Mouse (Mus musculus) hindbrain, embryonic 12.5 days (tissue): ENCODE data around the gene Ccdc97. TPM values are rescaled to one million over a fixed set of nuclear protein-coding genes. Genes with fewer than 3 reads are reported as not detected.

Experiments used
- ATAC-seq: fragments of 200-750 bp; cut with Nextera tagmentation; 2 replicates; pipeline ENCODE4 v1.8.0; 2017; ENCODE audit warnings: moderate TSS enrichment; ENCODE audit not compliant: low FRiP score
- H3K27ac ChIP-seq: fragments of 300-500 bp; sonication (generic); 2 replicates; pipeline ENCODE4 v1.5.1; 2016; ENCODE audit warnings: mild to moderate bottlenecking
- H3K27me3 ChIP-seq: fragments of 300-500 bp; sonication (generic); 2 replicates; pipeline ENCODE4 v1.6.1; 2016; ENCODE audit warnings: mild to moderate bottlenecking
- H3K36me3 ChIP-seq: fragments of 300-500 bp; sonication (generic); 2 replicates; pipeline ENCODE4 v1.6.1; 2016; ENCODE audit warnings: mild to moderate bottlenecking
- H3K4me1 ChIP-seq: fragments of 300-500 bp; sonication (generic); 2 replicates; pipeline ENCODE4 v1.6.1; 2016
- H3K4me2 ChIP-seq: fragments of 300-500 bp; sonication (generic); replicated peaks from 2 replicates; pipeline ENCODE4 v1.6.1; 2016; ENCODE audit warnings: mild to moderate bottlenecking
- H3K4me3 ChIP-seq: fragments of 300-500 bp; sonication (generic); 2 replicates; pipeline ENCODE4 v1.5.1; 2016; ENCODE audit warnings: mild to moderate bottlenecking
- H3K9ac ChIP-seq: fragments of 300-500 bp; sonication (generic); 2 replicates; pipeline ENCODE4 v1.6.1; 2016; ENCODE audit warnings: mild to moderate bottlenecking, moderate library complexity
- H3K9me3 ChIP-seq: fragments of 300-500 bp; sonication (generic); replicated peaks from 2 replicates; pipeline ENCODE4 v1.6.1; 2016; ENCODE audit warnings: mild to moderate bottlenecking
- WGBS: fragments of 180-500 bp; shearing (Covaris S2); methylation state at CpG from one replicate; pipeline ENCODE4 v1.1.7; 2016; 5-methylcytosine and 5-hydroxymethylcytosine counted together
- polyA plus RNA-seq: library from polyadenylated mRNA; unstranded; fragments of >200 nt; fragmentation: Nextera tagmentation; extraction: Ambion mirVana; gene quantifications from 2 replicates; pipeline ENCODE4 v1.2.1, GENCODE M21; 2016

Ccdc97 gene
- polyA plus RNA-seq, 1 experiment from 2014 or later, result 32.8 TPM

DNA sequence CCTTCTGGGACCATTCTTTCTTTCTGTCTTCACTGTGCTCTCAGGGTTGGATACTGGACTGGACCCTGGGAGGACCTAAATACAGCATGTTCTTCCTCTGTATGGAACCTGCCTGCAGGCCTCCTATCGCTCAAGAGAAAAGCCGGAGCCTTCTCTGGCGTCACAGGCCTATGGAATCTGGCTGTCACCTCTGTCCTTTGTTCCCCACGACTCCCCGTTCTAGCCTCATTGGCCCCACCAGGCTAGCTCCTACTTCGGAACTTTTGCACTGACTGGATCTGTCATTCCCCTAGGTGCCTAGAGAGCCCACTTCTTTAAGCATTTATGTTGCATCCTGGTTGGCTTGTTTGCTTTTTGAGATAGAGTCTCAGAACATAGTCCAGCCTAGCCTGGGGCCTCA, 34.2 kb downstream of the Ccdc97 start:
- H3K4me1 ChIP-seq, result peaks cover 44% of the 10 kb centered on the region
- peaks cover 50% of the 10 kb centered on the region for H3K27me3 ChIP-seq
- H3K9ac ChIP-seq, result no peak overlapping the region
- H3K4me3 ChIP-seq, result no peak overlapping the region
- no peak overlapping the region for H3K4me2 ChIP-seq
- H3K27ac ChIP-seq, result no peak overlapping the region
- WGBS, result 85% methylated on average over 6 of the region's 6 CpGs
- H3K9me3 ChIP-seq, result no peaks in the 10 kb centered on the region
- no peaks in the 10 kb centered on the region for H3K36me3 ChIP-seq
- ATAC-seq, result no peak

- ATAC-seq, result no peak
- H3K27me3 ChIP-seq, result peaks cover 48% of the 10 kb centered on the region
- WGBS, result 74% methylated on average over 7 of the region's 7 CpGs
- no peak overlapping the region for H3K27ac ChIP-seq
- H3K9ac ChIP-seq, result no peak overlapping the region
- H3K9me3 ChIP-seq, result no peaks in the 10 kb centered on the region
- no peak overlapping the region for H3K4me3 ChIP-seq
- H3K4me2 ChIP-seq, result no peak overlapping the region
- H3K36me3 ChIP-seq, result no peaks in the 10 kb centered on the region
- H3K4me1 ChIP-seq, result peaks cover 34% of the 10 kb centered on the region
Observed at GRCm38 (mm10) chr7:25683474-25684180, 35.3 kb downstream of the Ccdc97 start.

- H3K4me2 ChIP-seq, result peak overlapping the region; percentile 61
- WGBS, result 68% methylated on average over 15 of the region's 15 CpGs
- H3K4me1 ChIP-seq, result peaks cover 21% of the 10 kb centered on the region
- peak overlapping the region; percentile 97; the same call in 1 of the 2 replicates for H3K27ac ChIP-seq
- no peaks in the 10 kb centered on the region for H3K9me3 ChIP-seq
- H3K36me3 ChIP-seq, result no peaks in the 10 kb centered on the region
- H3K9ac ChIP-seq, result 0 out of 2 replicates have a peak overlapping the region, but pooled peaks have one; percentile 3
- H3K4me3 ChIP-seq, result peak overlapping the region; percentile 61
- ATAC-seq, result no peak
- H3K27me3 ChIP-seq, result peaks cover 32% of the 10 kb centered on the region
Observed at GRCm38 (mm10) chr7:25681341-25682231, 37.3 kb downstream of the Ccdc97 start.

- Histone ChIP-seq H3K4me3 (peak within 1 kb of the TSS; percentile 61), H3K4me2 (peak within 1 kb of the TSS; percentile 61), H3K36me3 (no peaks in the 10 kb centered on the region), H3K27me3 (peaks cover 32% of the 10 kb centered on the region), H3K27ac (peak within 1 kb of the TSS; percentile 97), H3K4me1 (peaks cover 18% of the 10 kb centered on the region), H3K9me3 (no peaks in the 10 kb centered on the region), H3K9ac (peak within 1 kb of the TSS; percentile 71)
- peak; percentile 96 for ATAC-seq
- WGBS, result under 1% methylated on average over 45 of the region's 46 CpGs
Observed at GRCm38 (mm10) chr7:25680514-25681258, 38.2 kb downstream of the Ccdc97 start, which contains the start of gene B9d2. Gene B9d2, plus strand, starts transcription at chr7:25680780.

DNA sequence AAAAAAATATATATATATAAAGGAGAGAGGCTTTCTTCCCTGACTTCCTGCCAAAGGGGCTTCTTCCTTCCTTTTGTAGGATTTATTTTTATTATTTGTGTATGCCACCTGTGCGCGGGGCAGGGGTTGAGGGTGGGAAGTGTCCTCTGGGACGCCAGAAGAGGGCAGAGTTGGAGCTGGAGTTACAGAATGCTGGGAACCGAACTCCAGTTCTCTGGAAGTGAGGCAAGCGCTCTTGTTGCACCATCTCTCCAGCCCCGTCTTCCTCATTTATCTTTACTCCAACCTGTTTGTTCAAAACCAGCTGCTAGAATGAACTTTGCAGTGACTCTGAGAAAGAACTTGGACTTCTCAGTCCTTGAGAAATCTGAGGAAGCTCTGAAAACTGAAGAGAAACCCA, 38.9 kb downstream of the Ccdc97 start:
- Histone ChIP-seq H3K9ac (peak overlapping the region; percentile 71; the same call in 1 of the 2 replicates), H3K27ac (peak overlapping the region; percentile 97; the same call in 1 of the 2 replicates)
- no peak for ATAC-seq

DNA sequence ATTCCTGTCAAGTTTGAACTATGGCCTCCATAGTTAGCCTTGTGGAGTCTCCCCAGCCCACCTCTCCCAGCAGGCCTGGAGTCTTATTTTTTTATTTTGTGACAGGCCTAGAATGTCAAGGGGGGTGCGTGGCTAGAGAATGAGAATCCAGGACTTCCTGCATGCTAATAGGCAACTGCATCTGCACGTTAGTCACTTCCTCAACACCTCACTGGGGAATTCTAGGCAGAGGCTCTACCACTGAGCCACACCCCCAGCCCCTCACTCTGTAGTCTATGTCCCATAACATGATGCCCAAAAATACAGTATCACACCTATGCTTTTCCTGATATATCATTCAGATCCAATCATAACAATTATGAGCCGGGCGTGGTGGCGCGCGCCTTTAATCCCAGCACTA, 41.9 kb downstream of the Ccdc97 start:
- peaks cover 20% of the 10 kb centered on the region for H3K4me1 ChIP-seq
- H3K9me3 ChIP-seq, result no peaks in the 10 kb centered on the region
- H3K4me2 ChIP-seq, result no peak overlapping the region
- H3K27me3 ChIP-seq, result peaks cover 49% of the 10 kb centered on the region
- H3K27ac ChIP-seq, result peak overlapping the region; percentile 60
- ATAC-seq, result no peak
- 89% methylated on average over 7 of the region's 7 CpGs for WGBS
- no peak overlapping the region for H3K9ac ChIP-seq
- no peak overlapping the region for H3K4me3 ChIP-seq
- no peaks in the 10 kb centered on the region for H3K36me3 ChIP-seq

More for the DNA sequence above, 38.9 kb downstream of the Ccdc97 start:
- H3K4me3 ChIP-seq, result peak overlapping the region; percentile 61
- 15% methylated on average over 6 of the region's 6 CpGs for WGBS
- peaks cover 33% of the 10 kb centered on the region for H3K27me3 ChIP-seq
- H3K9me3 ChIP-seq, result no peaks in the 10 kb centered on the region
- peaks cover 19% of the 10 kb centered on the region for H3K4me1 ChIP-seq
- peak overlapping the region; percentile 61 for H3K4me2 ChIP-seq
- no peaks in the 10 kb centered on the region for H3K36me3 ChIP-seq

DNA sequence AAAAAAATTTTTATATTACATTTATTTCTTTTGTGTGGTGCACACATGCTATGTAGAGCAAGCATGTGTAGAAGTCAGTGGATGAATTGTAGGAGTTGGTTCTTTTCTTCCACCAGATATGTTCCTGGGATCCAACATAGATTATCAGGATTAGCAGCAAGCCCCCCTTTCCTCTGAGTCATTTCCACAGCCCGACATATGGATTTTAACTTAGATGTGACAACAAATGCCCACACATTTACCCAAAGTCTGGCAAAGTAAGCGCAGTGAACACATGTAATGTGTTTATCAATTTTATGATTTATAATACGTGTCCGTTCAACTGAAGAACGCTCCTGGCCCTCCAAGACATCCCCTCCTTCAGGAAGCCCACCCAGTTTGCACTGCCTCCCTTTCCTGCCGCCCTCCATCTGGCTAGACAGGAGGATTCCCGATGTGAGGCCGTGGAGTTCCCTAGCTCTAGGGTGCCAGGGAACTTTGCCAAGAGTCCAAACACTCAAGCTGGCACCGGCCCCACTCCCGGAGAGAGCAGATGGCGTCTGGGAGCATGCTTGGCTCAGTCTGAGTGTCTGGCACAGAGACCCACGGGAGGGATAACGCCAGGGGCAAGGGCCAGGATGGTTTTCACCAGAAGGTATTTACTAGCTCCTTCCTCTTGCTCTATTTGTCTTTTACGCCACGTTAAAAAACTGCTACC, 42.7 kb downstream of the Ccdc97 start:
- ATAC-seq, result peak; percentile 5
- WGBS, result 67% methylated on average over 15 of the region's 15 CpGs

GRCm38 (mm10) chr7:25675405-25675804, 43.5 kb downstream of the Ccdc97 start:
- Histone ChIP-seq H3K27ac (no peak overlapping the region), H3K27me3 (peaks cover 49% of the 10 kb centered on the region), H3K4me3 (no peak overlapping the region), H3K9me3 (no peaks in the 10 kb centered on the region), H3K4me2 (peak overlapping the region; percentile 52), H3K9ac (peak overlapping the region; percentile 50; the same call in 1 of the 2 replicates), H3K4me1 (peaks cover 13% of the 10 kb centered on the region), H3K36me3 (no peaks in the 10 kb centered on the region)
- WGBS, result 38% methylated on average over 6 of the region's 6 CpGs
- no peak for ATAC-seq

More for the DNA sequence above, 42.7 kb downstream of the Ccdc97 start:
- Histone ChIP-seq H3K4me2 (no peak overlapping the region), H3K36me3 (no peaks in the 10 kb centered on the region), H3K27ac (peak overlapping the region; percentile 60), H3K9me3 (no peaks in the 10 kb centered on the region), H3K4me1 (peaks cover 14% of the 10 kb centered on the region), H3K9ac (no peak overlapping the region), H3K4me3 (no peak overlapping the region), H3K27me3 (peaks cover 49% of the 10 kb centered on the region)

- ATAC-seq, result peak; percentile 50; the same call in 1 of the 2 replicates
- Histone ChIP-seq H3K4me2 (peak within 1 kb of the TSS; percentile 52), H3K27ac (no peak within 1 kb of the TSS), H3K4me3 (peak within 1 kb of the TSS; percentile 29), H3K36me3 (0 out of 2 replicates have a peak, but pooled peaks cover under 1% of the 10 kb centered on the region), H3K9me3 (no peaks in the 10 kb centered on the region), H3K9ac (peak within 1 kb of the TSS; percentile 50), H3K4me1 (peaks cover 8% of the 10 kb centered on the region; the same call in 1 of the 2 replicates), H3K27me3 (peaks cover 49% of the 10 kb centered on the region)
- 2% methylated on average over 29 of the region's 29 CpGs for WGBS
Observed at GRCm38 (mm10) chr7:25674719-25675300, 44.1 kb downstream of the Ccdc97 start, which contains the start of gene Tmem91. Gene Tmem91, minus strand, starts transcription at chr7:25675166.

- Histone ChIP-seq H3K9ac (peak overlapping the region; percentile 50; the same call in 1 of the 2 replicates), H3K27me3 (peaks cover 48% of the 10 kb centered on the region), H3K4me2 (peak overlapping the region; percentile 52), H3K27ac (no peak overlapping the region), H3K36me3 (peaks cover 6% of the 10 kb centered on the region; the same call in 1 of the 2 replicates), H3K4me3 (peak overlapping the region; percentile 29; the same call in 1 of the 2 replicates), H3K9me3 (no peaks in the 10 kb centered on the region), H3K4me1 (peaks cover 8% of the 10 kb centered on the region; the same call in 1 of the 2 replicates)
- 22% methylated on average over 9 of the region's 9 CpGs for WGBS
- ATAC-seq, result no peak
Observed at GRCm38 (mm10) chr7:25674297-25674696, 44.6 kb downstream of the Ccdc97 start.

DNA sequence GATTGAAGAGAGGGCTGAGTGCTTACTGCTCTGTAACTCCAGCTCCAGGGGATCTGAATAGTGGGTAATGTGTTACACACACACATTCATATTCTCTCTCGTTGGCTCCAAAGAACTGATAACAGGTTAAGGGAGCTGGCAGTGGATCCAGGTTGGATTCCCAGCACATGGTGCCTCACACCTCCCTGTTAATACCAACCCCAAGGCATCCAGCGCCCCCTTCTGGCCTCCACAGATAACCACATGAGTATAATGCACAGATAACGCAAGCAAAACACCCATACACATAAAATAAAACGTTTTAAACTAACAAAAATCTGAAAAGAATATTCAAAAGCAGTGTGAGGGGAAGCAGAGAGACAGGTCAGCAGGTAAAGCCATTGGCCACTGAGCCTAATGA, 46.4 kb downstream of the Ccdc97 start:
- no peak overlapping the region for H3K4me2 ChIP-seq
- H3K9ac ChIP-seq, result no peak overlapping the region
- H3K4me3 ChIP-seq, result no peak overlapping the region
- peaks cover 41% of the 10 kb centered on the region for H3K27me3 ChIP-seq
- H3K4me1 ChIP-seq, result peaks cover 8% of the 10 kb centered on the region; the same call in 1 of the 2 replicates
- ATAC-seq, result no peak
- 52% methylated on average over 4 of the region's 4 CpGs for WGBS
- H3K27ac ChIP-seq, result no peak overlapping the region
- peaks cover 24% of the 10 kb centered on the region for H3K36me3 ChIP-seq
- H3K9me3 ChIP-seq, result no peaks in the 10 kb centered on the region
